Mouse (Mus musculus) cerebellum, adult 2 months (tissue): ENCODE data around the gene Car9. TPM values are rescaled to one million over a fixed set of nuclear protein-coding genes. Genes with fewer than 3 reads are reported as not detected.
A peak's percentile ranks its signal among the peaks of the same experiment; 100 is the strongest.

Experiments used
- DNase-seq, 2 experiments: peaks; one replicate each; pipeline ENCODE4 v3.0.0; 2021
- H3K27ac ChIP-seq: fragments of 200-500 bp; 2 replicates; pipeline ENCODE4 v1.5.1; 2012; ENCODE audit warnings: low read length, control low read depth, inconsistent platforms; ENCODE audit not compliant: insufficient read depth
- H3K27me3 ChIP-seq: fragments of 200-500 bp; 2 replicates; pipeline ENCODE4 v1.6.1; 2012; ENCODE audit warnings: inconsistent platforms, mild to moderate bottlenecking, low read length, moderate library complexity; ENCODE audit not compliant: control insufficient read depth, insufficient read depth
- H3K4me1 ChIP-seq: fragments of 200-500 bp; 2 replicates; pipeline ENCODE4 v1.6.1; 2011; ENCODE audit warnings: low read length; ENCODE audit not compliant: control insufficient read depth, insufficient read depth
- H3K4me3 ChIP-seq: fragments of 200-500 bp; replicated peaks from 2 replicates; pipeline ENCODE3; 2011; ENCODE audit warnings: mild to moderate bottlenecking, low read depth, low read length, control low read depth; ENCODE audit not compliant: insufficient read depth
- CTCF ChIP-seq: fragments of 200-500 bp; IDR thresholded peaks from 2 replicates; pipeline ENCODE4 v1.5.1; 2011; ENCODE audit warnings: low read depth, mild to moderate bottlenecking, control low read depth, low read length, moderate library complexity, borderline replicate concordance; ENCODE audit not compliant: insufficient read depth
- POLR2A ChIP-seq: fragments of 200-500 bp; IDR thresholded peaks from 2 replicates; pipeline ENCODE4 v1.6.1; 2011; ENCODE audit warnings: low read length, control low read depth, borderline replicate concordance; ENCODE audit not compliant: insufficient read depth
- WGBS: fragments of 180-500 bp; shearing (Covaris S2); methylation state at CpG from one replicate; pipeline ENCODE4 v1.1.7; 2018; 5-methylcytosine and 5-hydroxymethylcytosine counted together
- polyA plus RNA-seq: library from polyadenylated mRNA; depleted of rRNA; stranded (reverse); fragments of >200 nt; gene quantifications from 2 replicates; pipeline ENCODE4 v1.2.3, GENCODE M21; 2012; rRNA removed

Gene Car9
- 15.8 and 17.7 TPM in 2 replicates for polyA plus RNA-seq

DNA sequence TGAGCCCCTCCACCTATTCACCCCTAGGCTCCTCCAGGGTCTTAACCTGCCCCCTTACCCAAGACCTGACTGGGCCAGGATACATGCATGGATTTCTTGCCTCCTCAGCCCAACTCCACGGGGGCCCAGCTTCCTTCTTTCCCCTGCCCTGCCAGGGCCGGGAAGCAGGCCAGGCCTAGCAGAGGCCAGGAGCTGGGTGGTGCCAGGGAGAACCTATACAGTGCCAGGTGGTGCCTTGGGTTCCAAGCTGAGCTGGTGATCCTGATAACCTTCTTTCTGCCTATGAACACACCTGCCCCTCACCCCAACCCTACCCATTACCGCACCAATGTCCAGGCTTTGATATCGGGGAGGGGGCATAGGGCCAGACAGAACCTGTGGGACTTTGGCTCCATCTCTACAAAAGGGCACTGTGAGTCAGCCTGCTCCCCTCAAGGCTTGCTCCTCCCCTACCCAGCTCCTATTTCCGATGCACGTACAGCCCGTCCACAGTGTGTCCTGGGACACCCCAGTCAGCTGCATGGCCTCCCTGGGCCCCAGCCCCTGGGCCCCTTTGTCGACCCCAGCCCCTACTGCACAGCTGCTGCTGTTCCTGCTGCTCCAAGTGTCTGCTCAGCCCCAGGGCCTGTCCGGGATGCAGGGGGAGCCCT lies at the start of gene Car9:
Gene Car9 (plus strand): TSS at position 431 of the 650 bp plus-strand sequence.
- peak; percentile 91 to 93 for DNase-seq
- H3K4me3 ChIP-seq, result peak within 1 kb of the TSS; percentile 44
- TF ChIP-seq POLR2A (peak; percentile 15; the same call in 1 of the 2 replicates), CTCF (no peak)
- WGBS, result 8% methylated on average over 9 of the region's 9 CpGs
- peaks cover 10% of the 10 kb centered on the region for H3K4me1 ChIP-seq
- H3K27me3 ChIP-seq, result no peaks in the 10 kb centered on the region
- H3K27ac ChIP-seq, result peak within 1 kb of the TSS; percentile 43

DNA sequence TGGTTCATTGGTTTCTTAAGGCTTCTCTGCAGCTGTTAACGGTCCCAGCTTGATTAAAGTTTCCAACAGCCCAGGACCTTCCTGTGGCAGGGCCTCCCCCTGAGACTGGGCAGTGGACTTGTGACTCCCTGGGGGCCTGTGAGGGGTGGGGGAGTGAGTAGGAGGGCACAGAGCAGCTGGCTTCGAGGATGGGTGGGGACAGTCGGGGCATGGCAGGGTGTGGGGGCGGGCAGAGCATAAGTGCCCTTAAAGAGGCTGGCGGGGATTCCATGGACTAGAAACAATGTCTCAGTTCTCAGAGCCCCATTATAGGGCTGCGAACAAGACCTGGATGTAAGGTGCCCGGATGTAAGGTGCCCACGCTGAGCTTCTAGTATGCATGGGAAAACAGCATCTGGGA lies 49.6 kb upstream of the Car9 start:
- H3K27me3 ChIP-seq, result no peaks in the 10 kb centered on the region
- no peak overlapping the region for H3K27ac ChIP-seq
- no peak overlapping the region for H3K4me3 ChIP-seq
- no peak for TF ChIP-seq POLR2A
- no peak for TF ChIP-seq CTCF
- H3K4me1 ChIP-seq, result no peaks in the 10 kb centered on the region; the same call in 1 of the 2 replicates
- DNase-seq, result no peak
- 27% methylated on average over 8 of the region's 8 CpGs for WGBS

DNA sequence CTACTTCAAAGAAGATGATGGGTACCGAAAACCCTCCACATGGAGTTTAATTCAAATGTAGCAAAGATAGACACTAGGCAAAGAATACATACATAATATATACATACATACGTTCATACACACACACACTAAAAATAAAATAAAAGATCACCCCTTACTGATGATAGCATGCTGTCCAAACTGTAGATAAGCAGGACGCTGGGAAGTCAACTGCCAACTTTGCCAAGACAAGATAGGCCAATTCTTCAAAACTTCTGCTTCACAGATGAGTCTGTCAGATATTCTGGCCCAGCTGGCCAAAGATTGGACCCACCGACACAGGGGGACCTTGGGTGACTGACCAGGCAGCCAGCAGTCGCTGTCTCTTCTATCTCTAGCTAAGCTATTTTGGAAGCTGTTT lies 43.7 kb upstream of the Car9 start:
- no peak for TF ChIP-seq CTCF
- TF ChIP-seq POLR2A, result no peak

DNA sequence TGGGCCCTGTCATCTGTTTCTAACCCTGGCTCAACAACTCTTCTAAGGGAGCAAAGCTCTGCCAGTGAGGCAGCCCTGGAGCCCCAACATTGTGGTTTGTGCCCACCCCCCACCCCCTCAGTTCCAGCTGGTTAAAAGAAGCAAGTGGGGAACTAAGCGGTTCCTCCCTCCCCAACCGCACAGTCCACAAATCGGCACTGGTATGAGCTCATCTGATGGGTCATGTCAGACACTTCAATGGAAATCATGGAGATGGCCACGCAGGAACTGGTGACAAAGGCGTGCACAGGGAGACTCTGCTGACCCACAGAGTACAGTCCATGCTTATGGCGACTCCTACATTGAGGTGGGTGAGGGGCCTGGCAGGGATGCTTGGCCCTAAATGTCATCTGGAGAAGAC lies 40.8 kb upstream of the Car9 start:
- no peak overlapping the region for H3K4me3 ChIP-seq
- H3K4me1 ChIP-seq, result no peaks in the 10 kb centered on the region
- no peaks in the 10 kb centered on the region for H3K27me3 ChIP-seq
- TF ChIP-seq POLR2A (no peak), CTCF (no peak)
- H3K27ac ChIP-seq, result no peak overlapping the region
- no peak for DNase-seq
- 86% methylated on average over 6 of the region's 6 CpGs for WGBS

More for the DNA sequence above, 43.7 kb upstream of the Car9 start:
- Histone ChIP-seq H3K4me3 (no peak overlapping the region), H3K27me3 (no peaks in the 10 kb centered on the region), H3K27ac (no peak overlapping the region), H3K4me1 (no peaks in the 10 kb centered on the region)
- DNase-seq, result no peak
- 89% methylated on average over 5 of the region's 5 CpGs for WGBS

DNA sequence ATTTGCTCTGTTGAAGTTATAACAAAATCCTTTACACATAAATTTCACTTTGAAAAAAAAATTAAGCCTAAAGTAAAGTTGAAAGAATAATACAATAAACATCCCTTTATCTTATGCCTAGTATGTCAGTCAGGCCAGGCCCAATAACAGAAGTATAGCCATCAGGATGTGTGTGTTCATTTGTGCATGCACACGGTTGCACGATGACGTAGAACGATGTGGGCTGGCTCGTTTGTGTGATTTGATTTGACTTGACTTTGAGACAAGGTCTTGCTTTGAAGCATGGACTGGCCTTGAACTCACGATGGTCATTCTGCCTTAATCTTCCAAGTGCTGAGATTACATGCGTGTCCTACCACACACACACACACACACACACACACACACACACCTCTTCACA lies 39.9 kb upstream of the Car9 start:
- TF ChIP-seq CTCF, result no peak
- H3K27me3 ChIP-seq, result no peaks in the 10 kb centered on the region
- WGBS, result 76% methylated on average over 7 of the region's 7 CpGs
- no peaks in the 10 kb centered on the region for H3K4me1 ChIP-seq
- no peak for DNase-seq
- no peak overlapping the region for H3K4me3 ChIP-seq
- H3K27ac ChIP-seq, result no peak overlapping the region

DNA sequence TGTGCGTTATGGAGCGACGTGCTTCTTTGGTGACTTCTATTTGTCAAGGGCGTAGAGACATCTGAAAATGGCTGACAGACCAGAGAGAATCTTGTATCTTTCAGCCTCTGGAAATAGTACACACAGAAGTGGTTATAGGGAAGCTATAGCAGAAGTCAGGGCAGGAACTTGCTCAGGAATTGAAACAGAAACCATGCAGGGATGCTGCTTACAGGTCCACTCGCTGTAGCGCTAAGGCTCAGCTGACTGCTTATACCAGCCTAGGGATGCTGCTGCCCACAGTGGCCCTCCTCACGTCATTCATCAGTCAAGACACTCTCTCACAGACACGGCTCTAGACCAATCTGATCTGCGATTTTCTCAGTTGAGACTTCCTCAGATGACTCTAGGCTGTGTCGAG lies 36.5 kb upstream of the Car9 start:
- WGBS, result 93% methylated on average over 10 of the region's 10 CpGs

DNA sequence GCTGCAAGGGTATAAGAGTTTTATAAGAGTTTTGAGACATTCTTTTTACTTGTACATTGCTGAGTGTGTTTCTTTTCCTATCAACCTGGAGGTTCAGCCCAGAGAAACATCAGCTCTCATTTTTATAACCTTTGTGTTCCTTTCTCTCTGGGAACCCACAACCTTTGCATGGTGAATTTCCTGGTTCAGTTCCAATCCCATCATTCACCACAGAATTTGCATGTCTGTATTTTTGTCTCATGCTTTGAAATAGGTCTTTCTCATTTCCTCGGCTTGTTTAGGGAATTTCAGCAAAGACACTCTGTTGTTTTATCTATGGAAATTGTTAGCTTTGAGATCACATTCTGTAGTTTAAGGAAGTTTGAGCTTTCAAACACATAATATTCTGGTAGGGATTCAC lies 33.1 kb upstream of the Car9 start:
- H3K4me3 ChIP-seq, result no peak overlapping the region
- WGBS, result 73% methylated on average over 1 of the region's 1 CpGs
- no peak overlapping the region for H3K27ac ChIP-seq
- no peak for DNase-seq
- no peaks in the 10 kb centered on the region for H3K27me3 ChIP-seq
- no peak for TF ChIP-seq CTCF
- TF ChIP-seq POLR2A, result no peak
- H3K4me1 ChIP-seq, result 0 out of 2 replicates have a peak, but pooled peaks cover 2% of the 10 kb centered on the region

More for the DNA sequence above, 36.5 kb upstream of the Car9 start:
- Histone ChIP-seq H3K27ac (no peak overlapping the region), H3K27me3 (no peaks in the 10 kb centered on the region), H3K4me3 (no peak overlapping the region), H3K4me1 (no peaks in the 10 kb centered on the region)
- no peak for TF ChIP-seq CTCF
- TF ChIP-seq POLR2A, result no peak
- DNase-seq, result no peak

DNA sequence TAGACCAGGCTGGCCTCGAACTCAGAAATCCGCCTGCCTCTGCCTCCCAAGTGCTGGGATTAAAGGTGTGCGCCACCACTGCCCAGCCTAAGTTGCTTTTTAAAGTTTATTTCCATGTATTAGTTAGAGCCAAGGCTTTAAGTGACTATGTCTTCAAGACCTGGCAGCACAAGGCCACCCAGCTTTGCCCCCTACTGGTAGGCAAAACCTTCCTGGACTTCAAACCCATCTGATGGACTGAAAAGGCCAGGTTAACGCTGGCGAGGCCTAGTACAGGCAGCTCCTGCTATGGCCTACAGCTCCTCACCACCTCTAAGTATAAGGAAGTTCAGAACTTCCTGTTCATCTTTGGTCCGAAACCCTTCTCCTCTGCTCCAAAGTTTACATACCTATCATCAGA lies 30.2 kb upstream of the Car9 start:
- Histone ChIP-seq H3K4me1 (0 out of 2 replicates have a peak, but pooled peaks cover 2% of the 10 kb centered on the region), H3K27ac (no peak overlapping the region), H3K4me3 (no peak overlapping the region), H3K27me3 (no peaks in the 10 kb centered on the region)
- TF ChIP-seq POLR2A (no peak), CTCF (no peak)
- no peak for DNase-seq
- WGBS, result 90% methylated on average over 6 of the region's 6 CpGs
